Mouse (Mus musculus) naive thymus-derived CD4-positive, alpha-beta T cell, adult 2 months (primary cell): ENCODE data around the gene Kcnh6.
"Not testable (repeated sequence)": the region's sequence is repeated elsewhere in the genome, so short reads cannot be mapped to it uniquely, and the experiment has no call there.

Experiments
- DNase-seq: peaks from one replicate; pipeline ENCODE4 v3.0.0-alpha.2; 2011; ENCODE audit warnings: low read depth

The Kcnh6 gene

GRCm38 (mm10) chr11:106016440-106016839, 8.5 kb downstream of the Kcnh6 start:
- no peak for DNase-seq

- DNase-seq, result peak; percentile 48
These were observed 12.3 kb downstream of the Kcnh6 start for GRCm38 (mm10) chr11:106020051-106020763.

GRCm38 (mm10) chr11:106025774-106026173, 17.9 kb downstream of the Kcnh6 start:
- no peak for DNase-seq

- peak; percentile 88 for DNase-seq
These were observed 18.7 kb downstream of the Kcnh6 start for GRCm38 (mm10) chr11:106026465-106027151.

GRCm38 (mm10) chr11:106027607-106028006, 19.7 kb downstream of the Kcnh6 start:
- DNase-seq, result peak; percentile 64

GRCm38 (mm10) chr11:106032074-106032473, 24.1 kb downstream of the Kcnh6 start:
- DNase-seq, result not testable (repeated sequence)

GRCm38 (mm10) chr11:106033491-106033919, 25.6 kb downstream of the Kcnh6 start:
- peak; percentile 90 for DNase-seq

GRCm38 (mm10) chr11:106034986-106035385, 27.1 kb downstream of the Kcnh6 start:
- DNase-seq, result no peak

GRCm38 (mm10) chr11:106036548-106037417, 28.9 kb downstream of the Kcnh6 start, which contains the start of gene Dcaf7:
Gene Dcaf7 (plus strand): TSS chr11:106036872.
- peak; percentile 100 for DNase-seq

GRCm38 (mm10) chr11:106037418-106037751, 29.5 kb downstream of the Kcnh6 start:
- DNase-seq, result no peak

- DNase-seq, result no peak
These were observed 36.4 kb downstream of the Kcnh6 start for GRCm38 (mm10) chr11:106044349-106044748.

GRCm38 (mm10) chr11:106045256-106045655, 37.3 kb downstream of the Kcnh6 start:
- no peak for DNase-seq

- no peak for DNase-seq
These were observed 37.9 kb downstream of the Kcnh6 start for GRCm38 (mm10) chr11:106045780-106046179.

GRCm38 (mm10) chr11:106046584-106046983, 38.7 kb downstream of the Kcnh6 start:
- no peak for DNase-seq

GRCm38 (mm10) chr11:106053921-106054320, 46.0 kb downstream of the Kcnh6 start:
- no peak for DNase-seq

GRCm38 (mm10) chr11:106054600-106054999, 46.7 kb downstream of the Kcnh6 start:
- no peak for DNase-seq

GRCm38 (mm10) chr11:106055341-106055740, 47.4 kb downstream of the Kcnh6 start:
- no peak for DNase-seq

- peak; percentile 79 for DNase-seq
These were observed 49.0 kb downstream of the Kcnh6 start for GRCm38 (mm10) chr11:106056819-106057491.

GRCm38 (mm10) chr11:106058020-106058419, 50.1 kb downstream of the Kcnh6 start:
- no peak for DNase-seq

- no peak for DNase-seq
These were observed 52.6 kb downstream of the Kcnh6 start for GRCm38 (mm10) chr11:106060549-106060948.

- DNase-seq, result no peak
These were observed 53.4 kb downstream of the Kcnh6 start for GRCm38 (mm10) chr11:106061311-106061710.

- DNase-seq, result no peak
These were observed 55.8 kb downstream of the Kcnh6 start for GRCm38 (mm10) chr11:106063756-106064155.
